Mouse (Mus musculus): ENCODE data around the gene Acot8. TPM values are rescaled to one million over a fixed set of nuclear protein-coding genes. Genes with fewer than 3 reads are reported as not detected.

Gene Acot8
- polyA plus RNA-seq, 1 experiment from 2014 or later, result 19.8 TPM

- Histone ChIP-seq H3K9ac (ENCODE audit: low read depth, low read length) (no peak overlapping the region), H3K27ac (ENCODE audit: low read length) (no peak overlapping the region), H3K4me2 (ENCODE audit: low read depth, low read length) (no peak overlapping the region), H3K4me3 (ENCODE audit: low read depth, low read length) (no peak overlapping the region), H3K4me1 (ENCODE audit: control insufficient read depth, low read depth, low read length) (peaks cover 29% of the 10 kb centered on the region), H3K27me3 (ENCODE audit: control insufficient read depth, insufficient read depth, low read depth, low read length) (no peaks in the 10 kb centered on the region), H3K9me3 (replicated peaks; ENCODE audit: control insufficient read depth, low read length) (no peaks in the 10 kb centered on the region), H3K36me3 (ENCODE audit: control insufficient read depth, insufficient read depth) (peaks cover under 1% of the 10 kb centered on the region)
- no peak for ATAC-seq (ENCODE audit: low read depth)
- WGBS (ENCODE audit: insufficient replicate concordance), result 72% methylated on average over 10 of the region's 10 CpGs
Observed at GRCm38 (mm10) chr2:164831029-164831428, 26.3 kb upstream of the Acot8 start.

DNA sequence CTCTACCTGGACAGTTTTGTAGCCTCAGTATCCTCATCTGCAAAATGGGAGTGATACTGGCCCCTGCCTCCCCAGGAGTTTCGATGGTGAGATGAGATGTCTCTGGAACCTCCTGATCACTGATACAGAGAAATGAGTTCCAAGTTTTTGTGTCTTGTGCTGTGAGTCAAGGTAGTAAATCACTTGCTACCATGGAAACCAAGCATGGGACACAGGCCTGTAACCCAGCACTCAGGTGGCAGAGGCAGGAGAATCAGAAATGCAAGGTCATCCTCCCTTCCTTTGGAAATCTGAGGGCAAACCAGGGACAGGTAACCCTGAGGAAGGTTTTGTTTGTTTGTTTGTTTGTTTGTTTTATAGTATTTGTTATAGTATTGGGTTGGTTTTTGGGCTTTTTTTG, 24.4 kb upstream of the Acot8 start:
- 78% methylated on average over 1 of the region's 1 CpGs for WGBS (ENCODE audit: insufficient replicate concordance)
- no peak for ATAC-seq (ENCODE audit: low read depth)
- H3K9me3 ChIP-seq (replicated peaks; ENCODE audit: control insufficient read depth, low read length), result no peaks in the 10 kb centered on the region

GRCm38 (mm10) chr2:164828437-164828836, 23.8 kb upstream of the Acot8 start, which contains the start of gene Spata25:
TSS of gene Spata25 (minus strand) at chr2:164828537.
- Histone ChIP-seq H3K36me3 (ENCODE audit: control insufficient read depth, insufficient read depth) (peaks cover 11% of the 10 kb centered on the region), H3K9ac (ENCODE audit: low read depth, low read length) (no peak within 1 kb of the TSS), H3K4me3 (ENCODE audit: low read depth, low read length) (no peak within 1 kb of the TSS), H3K4me2 (ENCODE audit: low read depth, low read length) (no peak within 1 kb of the TSS), H3K27ac (ENCODE audit: low read length) (no peak within 1 kb of the TSS), H3K27me3 (ENCODE audit: control insufficient read depth, insufficient read depth, low read depth, low read length) (no peaks in the 10 kb centered on the region), H3K9me3 (replicated peaks; ENCODE audit: control insufficient read depth, low read length) (no peaks in the 10 kb centered on the region), H3K4me1 (ENCODE audit: control insufficient read depth, low read depth, low read length) (peaks cover 21% of the 10 kb centered on the region)
- WGBS (ENCODE audit: insufficient replicate concordance), result 70% methylated on average over 6 of the region's 6 CpGs
- ATAC-seq (ENCODE audit: low read depth), result no peak

More for the DNA sequence above, 24.4 kb upstream of the Acot8 start:
- Histone ChIP-seq H3K27me3 (ENCODE audit: control insufficient read depth, insufficient read depth, low read depth, low read length) (no peaks in the 10 kb centered on the region), H3K36me3 (ENCODE audit: control insufficient read depth, insufficient read depth) (peaks cover 11% of the 10 kb centered on the region), H3K4me3 (ENCODE audit: low read depth, low read length) (no peak overlapping the region), H3K9ac (ENCODE audit: low read depth, low read length) (no peak overlapping the region), H3K4me1 (ENCODE audit: control insufficient read depth, low read depth, low read length) (peaks cover 19% of the 10 kb centered on the region), H3K4me2 (ENCODE audit: low read depth, low read length) (no peak overlapping the region), H3K27ac (ENCODE audit: low read length) (no peak overlapping the region)

DNA sequence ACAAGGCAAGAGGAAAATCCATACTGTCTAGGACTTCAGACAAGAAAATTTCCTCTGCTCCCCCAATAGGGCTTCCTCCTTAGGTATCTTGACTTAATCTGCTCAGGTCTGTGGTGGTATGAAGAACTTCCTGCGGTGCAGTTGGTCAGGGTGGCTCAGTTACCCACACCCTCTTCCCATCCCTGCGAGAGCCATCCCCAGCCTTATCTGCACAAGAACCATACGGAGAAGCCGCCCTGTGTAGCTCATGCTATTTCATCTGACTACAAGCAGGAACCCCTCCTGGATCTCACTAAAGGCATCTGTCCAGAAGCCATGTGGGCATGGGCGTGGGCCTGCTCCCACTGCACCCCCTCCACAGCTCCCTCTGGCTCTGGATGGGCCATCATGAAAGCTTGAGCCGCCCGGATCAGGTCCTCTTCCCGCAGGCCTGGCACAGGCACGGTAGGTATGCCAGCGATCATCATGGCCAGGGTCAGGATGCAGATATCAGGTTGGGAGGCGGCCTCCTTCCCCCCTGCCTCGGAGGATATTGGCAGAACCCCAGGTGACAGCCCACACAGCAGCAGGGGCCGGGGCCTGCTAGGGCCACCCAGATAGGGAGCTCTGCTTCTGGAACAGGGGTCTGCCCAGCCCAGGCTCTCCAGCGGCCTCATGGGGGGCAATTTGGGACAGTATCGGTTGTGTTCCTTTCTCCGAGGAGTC, 22.6 kb upstream of the Acot8 start:
- Histone ChIP-seq H3K9me3 (replicated peaks; ENCODE audit: control insufficient read depth, low read length) (no peaks in the 10 kb centered on the region), H3K4me3 (ENCODE audit: low read depth, low read length) (no peak overlapping the region), H3K27me3 (ENCODE audit: control insufficient read depth, insufficient read depth, low read depth, low read length) (no peaks in the 10 kb centered on the region), H3K4me2 (ENCODE audit: low read depth, low read length) (no peak overlapping the region), H3K9ac (ENCODE audit: low read depth, low read length) (no peak overlapping the region), H3K36me3 (ENCODE audit: control insufficient read depth, insufficient read depth) (peaks cover 11% of the 10 kb centered on the region), H3K4me1 (ENCODE audit: control insufficient read depth, low read depth, low read length) (peaks cover 17% of the 10 kb centered on the region), H3K27ac (ENCODE audit: low read length) (no peak overlapping the region)
- 59% methylated on average over 16 of the region's 16 CpGs for WGBS (ENCODE audit: insufficient replicate concordance)
- no peak for ATAC-seq (ENCODE audit: low read depth)

DNA sequence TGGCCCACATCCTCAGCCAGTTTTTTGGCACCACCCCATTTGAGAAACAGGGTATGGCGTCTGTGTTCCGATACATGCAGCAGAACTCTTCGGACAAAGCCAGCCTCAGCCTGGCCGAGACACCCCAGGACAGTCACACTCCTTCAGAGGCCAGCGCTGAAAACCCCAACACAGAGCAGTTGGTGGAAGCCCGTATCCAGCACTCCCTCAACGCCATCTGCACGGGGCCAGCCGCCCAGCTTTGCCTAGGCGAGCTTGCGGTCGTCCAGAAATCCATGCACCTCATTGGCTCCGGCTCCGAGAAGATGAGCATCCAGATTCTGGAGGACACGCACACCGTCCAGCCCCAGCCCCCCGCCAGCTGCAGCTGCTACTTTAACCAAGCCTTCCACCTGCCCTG, 20.8 kb upstream of the Acot8 start:
- H3K9me3 ChIP-seq (replicated peaks; ENCODE audit: control insufficient read depth, low read length), result no peaks in the 10 kb centered on the region
- peaks cover 17% of the 10 kb centered on the region for H3K36me3 ChIP-seq (ENCODE audit: control insufficient read depth, insufficient read depth)
- no peak overlapping the region for H3K4me2 ChIP-seq (ENCODE audit: low read depth, low read length)
- H3K27ac ChIP-seq (ENCODE audit: low read length), result no peak overlapping the region
- no peak overlapping the region for H3K4me3 ChIP-seq (ENCODE audit: low read depth, low read length)
- 87% methylated on average over 17 of the region's 17 CpGs for whole genome bisulfite sequencing (ENCODE audit: insufficient replicate concordance)
- ATAC-seq (ENCODE audit: low read depth), result no peak
- peaks cover 18% of the 10 kb centered on the region for H3K4me1 ChIP-seq (ENCODE audit: control insufficient read depth, low read depth, low read length)
- no peak overlapping the region for H3K9ac ChIP-seq (ENCODE audit: low read depth, low read length)
- no peaks in the 10 kb centered on the region for H3K27me3 ChIP-seq (ENCODE audit: control insufficient read depth, insufficient read depth, low read depth, low read length)

DNA sequence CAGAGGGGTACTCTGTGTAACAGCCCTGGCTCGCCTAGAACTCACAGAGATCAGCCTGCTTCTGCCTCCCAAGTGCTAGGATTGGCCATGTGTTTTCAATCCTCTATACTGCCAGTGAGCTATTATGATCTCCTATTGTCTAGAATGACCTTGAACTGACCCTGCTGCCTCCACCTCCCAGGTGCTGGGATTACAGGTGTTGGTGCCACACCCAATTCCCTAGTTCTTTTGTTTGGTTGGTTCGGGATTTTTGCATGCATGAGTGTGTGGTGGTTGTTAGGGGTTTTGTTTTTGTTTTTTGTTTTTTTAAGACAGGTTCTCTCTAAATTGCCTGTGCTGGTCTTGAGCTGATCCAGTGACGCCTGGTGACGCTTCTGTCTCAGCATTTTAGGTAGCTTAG, 19.3 kb upstream of the Acot8 start:
- no peak overlapping the region for H3K9ac ChIP-seq (ENCODE audit: low read depth, low read length)
- peaks cover 22% of the 10 kb centered on the region for H3K36me3 ChIP-seq (ENCODE audit: control insufficient read depth, insufficient read depth)
- no peaks in the 10 kb centered on the region for H3K9me3 ChIP-seq (replicated peaks; ENCODE audit: control insufficient read depth, low read length)
- no peaks in the 10 kb centered on the region for H3K27me3 ChIP-seq (ENCODE audit: control insufficient read depth, insufficient read depth, low read depth, low read length)
- no peak overlapping the region for H3K4me3 ChIP-seq (ENCODE audit: low read depth, low read length)
- peaks cover 18% of the 10 kb centered on the region for H3K4me1 ChIP-seq (ENCODE audit: control insufficient read depth, low read depth, low read length)
- no peak for ATAC-seq (ENCODE audit: low read depth)
- peak overlapping the region; percentile 95; the same call in 1 of the 2 replicates for H3K4me2 ChIP-seq (ENCODE audit: low read depth, low read length)
- WGBS (ENCODE audit: insufficient replicate concordance), result 78% methylated on average over 4 of the region's 4 CpGs
- no peak overlapping the region for H3K27ac ChIP-seq (ENCODE audit: low read length)

- H3K9ac ChIP-seq (ENCODE audit: low read depth, low read length), result peak overlapping the region; percentile 83
- no peaks in the 10 kb centered on the region for H3K27me3 ChIP-seq (ENCODE audit: control insufficient read depth, insufficient read depth, low read depth, low read length)
- peak; percentile 47 for ATAC-seq (ENCODE audit: low read depth)
- under 1% methylated on average over 10 of the region's 10 CpGs for WGBS (ENCODE audit: insufficient replicate concordance)
- peaks cover 22% of the 10 kb centered on the region for H3K36me3 ChIP-seq (ENCODE audit: control insufficient read depth, insufficient read depth)
- H3K4me1 ChIP-seq (ENCODE audit: control insufficient read depth, low read depth, low read length), result peaks cover 18% of the 10 kb centered on the region
- peak overlapping the region; percentile 74 for H3K27ac ChIP-seq (ENCODE audit: low read length)
- peak overlapping the region; percentile 85 for H3K4me3 ChIP-seq (ENCODE audit: low read depth, low read length)
- H3K9me3 ChIP-seq (replicated peaks; ENCODE audit: control insufficient read depth, low read length), result no peaks in the 10 kb centered on the region
- peak overlapping the region; percentile 95 for H3K4me2 ChIP-seq (ENCODE audit: low read depth, low read length)
Observed at GRCm38 (mm10) chr2:164823181-164823585, 18.5 kb upstream of the Acot8 start.

DNA sequence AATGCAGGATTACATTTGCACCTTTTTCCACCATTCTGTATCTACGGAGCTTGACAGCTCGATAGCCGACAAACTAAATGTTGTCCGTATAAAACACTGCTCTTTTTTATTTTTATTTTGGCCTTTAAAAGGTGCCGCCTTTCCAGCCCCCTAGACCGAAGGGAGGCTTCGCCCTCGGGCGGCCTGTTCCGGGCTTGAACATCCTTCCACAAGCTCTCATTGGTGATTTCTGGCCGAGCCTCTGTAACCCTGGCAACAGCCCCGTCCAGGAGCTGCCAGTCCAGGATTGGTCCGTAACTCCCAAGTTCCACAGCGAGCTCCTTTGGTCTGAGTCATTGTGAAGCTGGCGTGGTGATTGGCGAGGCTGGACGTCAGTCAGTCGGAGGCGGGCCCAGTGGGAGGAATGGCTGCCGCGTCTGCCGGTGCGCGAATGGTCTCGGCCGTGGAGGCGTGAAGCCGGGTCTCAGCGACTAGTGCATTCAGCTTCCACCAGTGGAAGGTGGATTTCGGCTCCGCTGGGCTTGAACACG, 18.0 kb upstream of the Acot8 start, which contains the start of gene Zswim1:
TSS of gene Zswim1 (plus strand) at position 51 of the 530 bp plus-strand sequence.
- no peaks in the 10 kb centered on the region for H3K9me3 ChIP-seq (replicated peaks; ENCODE audit: control insufficient read depth, low read length)
- H3K4me2 ChIP-seq (ENCODE audit: low read depth, low read length), result peak within 1 kb of the TSS; percentile 95
- H3K4me1 ChIP-seq (ENCODE audit: control insufficient read depth, low read depth, low read length), result peaks cover 21% of the 10 kb centered on the region
- H3K9ac ChIP-seq (ENCODE audit: low read depth, low read length), result peak within 1 kb of the TSS; percentile 83
- 2% methylated on average over 32 of the region's 32 CpGs for WGBS (ENCODE audit: insufficient replicate concordance)
- H3K27me3 ChIP-seq (ENCODE audit: control insufficient read depth, insufficient read depth, low read depth, low read length), result no peaks in the 10 kb centered on the region
- peak within 1 kb of the TSS; percentile 85 for H3K4me3 ChIP-seq (ENCODE audit: low read depth, low read length)
- ATAC-seq (ENCODE audit: low read depth), result peak; percentile 99
- peaks cover 22% of the 10 kb centered on the region for H3K36me3 ChIP-seq (ENCODE audit: control insufficient read depth, insufficient read depth)
- H3K27ac ChIP-seq (ENCODE audit: low read length), result peak within 1 kb of the TSS; percentile 74

DNA sequence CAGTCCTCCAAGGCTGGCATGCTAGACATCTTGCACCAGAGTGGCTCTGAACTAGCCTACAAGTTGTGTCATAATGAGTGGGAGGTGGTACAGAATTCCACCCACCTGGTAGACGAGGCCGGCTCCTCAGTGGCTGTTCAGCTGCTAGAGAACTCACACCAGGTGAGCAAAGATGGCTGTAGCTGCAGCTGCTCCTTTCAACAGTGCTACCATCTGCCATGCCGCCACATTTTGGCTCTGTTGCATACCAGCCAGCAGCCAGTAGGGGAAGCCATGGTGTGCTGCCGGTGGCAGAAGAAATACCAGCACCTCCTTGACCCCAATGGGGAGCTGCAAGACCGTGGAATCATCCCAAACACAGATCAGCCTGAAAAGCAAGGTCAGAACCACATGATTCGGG, 16.4 kb upstream of the Acot8 start:
- peaks cover 17% of the 10 kb centered on the region for H3K4me1 ChIP-seq (ENCODE audit: control insufficient read depth, low read depth, low read length)
- H3K27ac ChIP-seq (ENCODE audit: low read length), result no peak overlapping the region
- H3K4me3 ChIP-seq (ENCODE audit: low read depth, low read length), result no peak overlapping the region
- H3K9ac ChIP-seq (ENCODE audit: low read depth, low read length), result no peak overlapping the region
- ATAC-seq (ENCODE audit: low read depth), result no peak
- no peak overlapping the region for H3K4me2 ChIP-seq (ENCODE audit: low read depth, low read length)
- no peaks in the 10 kb centered on the region for H3K27me3 ChIP-seq (ENCODE audit: control insufficient read depth, insufficient read depth, low read depth, low read length)
- 79% methylated on average over 6 of the region's 6 CpGs for WGBS (ENCODE audit: insufficient replicate concordance)
- H3K9me3 ChIP-seq (replicated peaks; ENCODE audit: control insufficient read depth, low read length), result no peaks in the 10 kb centered on the region
- peaks cover 21% of the 10 kb centered on the region for H3K36me3 ChIP-seq (ENCODE audit: control insufficient read depth, insufficient read depth)

Measured in liver, embryonic 16.5 days (tissue).